Mouse (Mus musculus): Measurements from ENCODE around the gene Dhrs4. TPM values are rescaled to one million over a fixed set of nuclear protein-coding genes. Genes with fewer than 3 reads are reported as not detected.

Gene Dhrs4
- total RNA-seq, 2 experiments from 2014 or later, result 16.8 to 20.4 TPM

GRCm38 (mm10) chr14:55490361-55491201 lies 12.0 kb downstream of the Dhrs4 start, which contains the start of gene Carmil3:
TSS of gene Carmil3 (plus strand) at chr14:55490651.
- no peak for TF ChIP-seq CTCF (IDR thresholded peaks at IDR 0.05)
- Histone ChIP-seq H3K27ac (peak within 1 kb of the TSS; percentile 81), H3K4me3 (peak within 1 kb of the TSS; percentile 92)
- intact Hi-C loops (cut with DNase I), result no loop called here
- DNase-seq (ENCODE audit: extremely low spot score in 1 of 2, low spot score in 2 of 2), result peak; percentile 83 to 88

- DNase-seq (ENCODE audit: extremely low spot score in 1 of 2, low spot score in 2 of 2), result peak; percentile 63 to 65
- Histone ChIP-seq H3K4me3 (peak overlapping the region; percentile 92), H3K27ac (peak overlapping the region; percentile 81)
- no peak for TF ChIP-seq CTCF (IDR thresholded peaks at IDR 0.05)
- intact Hi-C loops (cut with DNase I), result no loop called here
Observed at GRCm38 (mm10) chr14:55491291-55491833, 12.8 kb downstream of the Dhrs4 start.

- H3K27ac ChIP-seq, result no peak overlapping the region
Observed at GRCm38 (mm10) chr14:55492103-55492502, 13.5 kb downstream of the Dhrs4 start.

GRCm38 (mm10) chr14:55495509-55496240 lies 17.1 kb downstream of the Dhrs4 start:
- DNase-seq (ENCODE audit: extremely low spot score in 1 of 2, low spot score in 2 of 2), result no peak
- no peak for TF ChIP-seq CTCF (IDR thresholded peaks at IDR 0.05)
- no peak overlapping the region for H3K27ac ChIP-seq
- intact Hi-C loops (cut with DNase I), result loop anchor here (2.0 kb wide), 1 partner anchor 33 kb away; no protein-coding TSS in a partner anchor
- no peak overlapping the region for H3K4me3 ChIP-seq

More at GRCm38 (mm10) chr14:55492103-55492502, 13.5 kb downstream of the Dhrs4 start:
- no peak for TF ChIP-seq CTCF (IDR thresholded peaks at IDR 0.05)
- no peak overlapping the region for H3K4me3 ChIP-seq
- DNase-seq (ENCODE audit: extremely low spot score in 1 of 2, low spot score in 2 of 2), result no peak
- intact Hi-C loops (cut with DNase I), result no loop called here

DNA sequence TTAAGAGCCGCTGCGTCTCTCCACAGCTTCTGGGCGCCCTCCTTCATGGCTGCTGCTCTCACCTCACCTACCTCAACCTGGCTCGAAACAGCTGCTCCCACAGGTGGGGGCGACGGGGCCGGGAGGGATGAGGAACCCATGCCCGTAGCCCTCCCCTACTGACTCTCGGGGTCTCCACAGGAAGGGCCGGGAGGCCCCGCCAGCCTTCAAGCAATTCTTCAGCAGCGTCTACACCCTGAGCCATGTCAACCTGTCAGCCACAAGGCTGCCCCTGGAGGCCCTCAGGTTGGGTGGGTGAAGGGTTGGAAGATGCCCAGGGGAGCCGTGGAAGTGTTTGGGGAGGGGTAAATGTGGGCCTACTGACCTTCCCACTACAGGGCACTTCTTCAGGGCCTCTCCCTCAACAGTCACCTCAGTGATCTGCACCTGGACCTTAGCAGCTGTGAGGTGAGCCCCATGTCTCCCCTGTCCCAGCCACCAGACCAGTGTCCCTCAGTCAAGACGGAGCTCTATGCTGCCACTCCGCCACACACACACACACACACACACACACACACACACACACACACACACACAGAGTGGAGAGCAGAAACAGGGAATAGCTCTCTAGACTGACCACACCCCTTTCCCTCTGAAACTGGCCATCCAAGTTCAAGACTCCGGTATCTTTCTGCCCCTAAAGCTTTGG lies 18.3 kb downstream of the Dhrs4 start:
- Histone ChIP-seq H3K27ac (no peak overlapping the region), H3K4me3 (no peak overlapping the region)
- no peak for DNase-seq (ENCODE audit: extremely low spot score in 1 of 2, low spot score in 2 of 2)
- intact Hi-C loops (cut with DNase I), result loop anchor here (1.0 to 2.0 kb wide), 3 partner anchors 32 to 60 kb away; no protein-coding TSS in a partner anchor
- no peak for TF ChIP-seq CTCF (IDR thresholded peaks at IDR 0.05)

DNA sequence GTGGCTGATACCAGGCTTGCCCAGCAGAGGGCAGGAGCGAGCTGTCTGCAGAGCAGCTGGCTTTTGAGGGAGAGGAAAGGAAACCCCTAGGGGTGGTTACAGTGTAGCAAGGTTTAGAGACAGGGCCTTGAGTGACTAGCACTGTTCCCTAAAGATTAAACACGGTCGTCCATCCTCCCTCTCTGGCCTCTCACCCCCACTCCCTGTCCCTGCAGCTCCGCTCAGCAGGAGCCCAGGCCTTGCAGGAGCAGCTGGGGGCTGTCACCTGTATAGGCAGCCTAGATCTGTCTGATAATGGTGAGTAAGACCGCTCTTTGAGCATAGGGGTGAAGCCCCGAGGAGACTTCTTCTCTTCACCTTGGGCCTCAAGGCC lies 18.9 kb downstream of the Dhrs4 start:
- TF ChIP-seq CTCF (IDR thresholded peaks at IDR 0.05), result peak; percentile 95
- H3K27ac ChIP-seq, result peak overlapping the region; percentile 24; the same call in 1 of the 2 replicates
- DNase-seq (ENCODE audit: extremely low spot score in 1 of 2, low spot score in 2 of 2), result peak; percentile 81 to 91
- H3K4me3 ChIP-seq, result no peak overlapping the region
- intact Hi-C loops (cut with DNase I), result loop anchor here (1.0 to 2.0 kb wide), 3 partner anchors 31 to 60 kb away; no protein-coding TSS in a partner anchor

DNA sequence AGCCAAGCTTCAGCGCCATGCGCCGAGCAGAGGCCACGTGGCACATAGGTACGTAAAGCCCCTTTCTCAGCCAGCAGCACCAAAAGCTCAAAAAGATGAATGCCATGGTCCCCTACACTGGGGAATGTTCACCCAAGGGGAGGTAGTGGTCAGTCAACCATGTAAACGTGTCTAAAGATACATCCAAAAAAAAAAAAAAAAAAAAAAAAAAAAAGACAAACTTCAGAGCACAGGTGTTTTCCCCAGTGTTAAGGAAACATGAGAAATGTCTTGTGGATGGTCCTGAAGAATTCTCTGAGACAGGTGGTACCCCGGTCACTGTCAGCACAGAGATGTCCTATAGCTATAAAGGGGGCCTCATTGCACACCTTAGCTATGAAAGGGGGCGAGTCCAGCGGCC lies 27.1 kb downstream of the Dhrs4 start:
- intact Hi-C loops (cut with DNase I), result loop anchor here (2.0 kb wide), 1 partner anchor 15 kb away; no protein-coding TSS in a partner anchor
- DNase-seq (ENCODE audit: extremely low spot score in 1 of 2, low spot score in 2 of 2), result no peak
- Histone ChIP-seq H3K27ac (no peak overlapping the region), H3K4me3 (no peak overlapping the region)
- no peak for TF ChIP-seq CTCF (IDR thresholded peaks at IDR 0.05)

- no peak for TF ChIP-seq CTCF (IDR thresholded peaks at IDR 0.05)
- DNase-seq (ENCODE audit: extremely low spot score in 1 of 2, low spot score in 2 of 2), result no peak
- H3K4me3 ChIP-seq, result no peak overlapping the region
- H3K27ac ChIP-seq, result no peak overlapping the region
- intact Hi-C loops (cut with DNase I), result loop anchor here (2.0 kb wide), 1 partner anchor 13 kb away; no protein-coding TSS in a partner anchor
Observed at GRCm38 (mm10) chr14:55507801-55508200, 29.2 kb downstream of the Dhrs4 start.

DNA sequence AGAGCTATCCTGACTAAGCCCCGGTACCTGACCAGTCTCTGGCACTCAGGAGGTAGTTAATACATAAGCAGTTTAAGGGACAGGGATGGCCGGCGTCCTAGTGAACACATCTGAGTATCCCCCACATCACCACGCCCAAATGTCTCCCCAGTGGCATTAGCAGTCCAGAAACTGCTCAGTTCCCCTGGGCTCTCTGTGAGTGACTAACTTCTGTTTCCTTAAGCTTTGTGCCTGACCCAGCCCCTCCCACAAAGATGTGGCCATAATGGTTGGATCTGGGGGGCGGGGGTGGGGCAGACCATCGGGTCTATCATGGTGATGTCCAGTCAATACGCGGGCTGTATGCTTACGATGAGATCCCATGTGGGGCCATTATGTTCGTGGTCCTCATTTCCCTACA lies 31.0 kb downstream of the Dhrs4 start:
- H3K4me3 ChIP-seq, result no peak overlapping the region
- DNase-seq (ENCODE audit: extremely low spot score in 1 of 2, low spot score in 2 of 2), result no peak
- intact Hi-C loops (cut with DNase I), result no loop called here
- no peak overlapping the region for H3K27ac ChIP-seq
- no peak for TF ChIP-seq CTCF (IDR thresholded peaks at IDR 0.05)

DNA sequence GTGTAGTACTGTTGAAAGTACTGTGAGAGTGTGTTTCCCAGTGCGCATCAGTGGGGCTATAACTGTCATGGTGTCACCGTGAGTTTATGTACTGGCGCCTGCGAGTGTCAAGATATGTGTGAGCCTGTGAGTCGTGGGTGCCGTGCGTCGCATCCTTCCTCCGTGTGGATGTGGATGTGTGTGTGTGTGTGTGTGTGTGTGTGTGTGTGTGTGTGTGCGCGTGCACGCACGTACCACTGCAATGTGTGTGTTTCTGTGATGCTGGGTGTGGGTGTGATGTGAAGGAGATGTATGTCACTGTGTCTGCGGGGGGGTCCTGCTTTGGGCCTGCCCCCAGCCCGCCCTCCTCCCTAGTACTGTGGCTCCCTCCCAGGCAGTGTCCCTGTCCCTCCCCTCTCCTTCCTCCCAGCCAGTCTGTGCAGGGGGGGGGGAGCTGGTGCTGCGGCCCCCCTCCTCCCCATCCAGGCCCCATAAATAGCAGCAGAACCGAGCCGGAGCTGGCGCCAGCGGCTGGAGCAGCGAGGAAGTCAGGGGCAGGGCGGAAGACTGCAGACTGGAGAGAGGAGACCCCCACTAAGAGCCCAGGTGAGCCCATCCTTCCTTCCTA lies 31.7 kb downstream of the Dhrs4 start, which contains the start of gene Cpne6:
Cpne6 (plus strand) TSS at position 321 of the 607 bp plus-strand sequence.
- DNase-seq (ENCODE audit: extremely low spot score in 1 of 2, low spot score in 2 of 2), result peak; percentile 56 to 68
- H3K4me3 ChIP-seq, result peak within 1 kb of the TSS; percentile 60
- intact Hi-C loops (cut with DNase I), result loop anchor here (1.0 kb wide), 1 partner anchor 9 kb away; no protein-coding TSS in a partner anchor
- no peak for TF ChIP-seq CTCF (IDR thresholded peaks at IDR 0.05)
- peak within 1 kb of the TSS; percentile 92 for H3K27ac ChIP-seq

DNA sequence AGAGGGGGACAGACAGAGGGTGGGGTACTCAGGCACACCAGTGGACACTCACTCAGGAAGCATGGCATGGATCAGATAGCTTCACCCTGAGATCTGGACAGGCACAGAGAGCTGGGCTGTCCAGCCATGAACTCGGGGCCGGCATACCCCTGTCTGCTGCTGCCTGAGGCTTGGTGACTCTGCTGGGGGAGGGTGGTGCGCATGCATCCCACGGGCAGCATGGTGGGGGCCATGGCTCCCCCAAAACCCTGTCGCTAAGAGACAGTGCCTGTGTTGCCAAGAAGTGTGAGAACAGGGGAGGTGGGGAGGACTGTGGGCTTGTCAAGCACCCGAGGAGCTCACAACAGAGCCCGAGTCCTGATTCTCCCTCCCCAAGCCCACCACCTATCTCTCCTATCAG lies 32.5 kb downstream of the Dhrs4 start:
- no peak for TF ChIP-seq CTCF (IDR thresholded peaks at IDR 0.05)
- DNase-seq (ENCODE audit: extremely low spot score in 1 of 2, low spot score in 2 of 2), result peak; percentile 65 to 72
- intact Hi-C loops (cut with DNase I), result no loop called here
- Histone ChIP-seq H3K4me3 (peak overlapping the region; percentile 60), H3K27ac (peak overlapping the region; percentile 92)
